Mouse (Mus musculus): ENCODE measurements around the gene Tepsin. TPM values are rescaled to one million over a fixed set of nuclear protein-coding genes. Genes with fewer than 3 reads are reported as not detected.

The Tepsin gene
- polyA plus RNA-seq, 1 experiment from 2014 or later = 17.7 TPM

DNA sequence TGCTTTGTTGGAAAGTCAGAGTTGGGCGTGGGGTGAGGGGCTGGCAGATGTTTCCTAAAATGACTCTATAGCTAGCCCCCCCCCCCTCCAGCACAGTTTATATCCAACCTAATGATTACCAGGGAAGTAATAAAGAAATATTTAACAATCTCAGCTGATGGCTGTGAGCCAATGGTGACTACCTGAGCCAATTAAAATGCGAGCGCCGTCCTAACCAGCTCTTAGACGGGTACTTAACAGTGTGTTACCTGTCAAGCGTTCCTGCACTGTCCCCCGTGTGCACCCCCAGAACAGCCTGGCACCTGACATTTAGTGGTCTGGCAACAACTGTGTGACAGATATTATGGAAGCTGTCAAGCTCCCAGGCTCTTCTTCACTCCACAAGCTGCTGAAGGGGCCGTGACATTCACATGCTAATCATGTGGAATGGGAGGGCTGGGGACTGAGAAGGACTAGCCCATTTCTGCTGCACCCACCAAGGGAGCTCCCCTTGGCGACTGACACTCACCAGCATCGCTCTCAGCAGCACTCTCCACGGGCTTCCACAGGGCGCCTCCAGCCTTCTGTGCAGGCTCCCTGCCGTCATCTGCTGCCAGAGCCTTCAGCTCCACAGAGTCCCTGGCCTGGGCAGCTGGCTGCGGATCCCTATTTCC, 11.2 kb upstream of the Tepsin start:
- peaks cover 31% of the 10 kb centered on the region; the same call in 1 of the 2 replicates for H3K36me3 ChIP-seq
- WGBS = 83% methylated on average over 14 of the region's 14 CpGs
- 0 out of 2 replicates have a peak, but pooled peaks cover 2% of the 10 kb centered on the region for H3K4me1 ChIP-seq

GRCm38 (mm10) chr11:120107796-120108195, 9.3 kb upstream of the Tepsin start:
- Histone ChIP-seq H3K9me3 (no peaks in the 10 kb centered on the region), H3K36me3 (peaks cover 29% of the 10 kb centered on the region; the same call in 1 of the 2 replicates), H3K27ac (no peak overlapping the region), H3K9ac (no peak overlapping the region), H3K4me3 (replicated peaks) (no peak overlapping the region), H3K27me3 (replicated peaks) (no peaks in the 10 kb centered on the region), H3K4me2 (no peak overlapping the region), H3K4me1 (0 out of 2 replicates have a peak, but pooled peaks cover 2% of the 10 kb centered on the region)
- WGBS = 83% methylated on average over 9 of the region's 9 CpGs
- no peak for ATAC-seq (ENCODE audit: insufficient read depth, low FRiP score, low read depth)

More for the DNA sequence above, 11.2 kb upstream of the Tepsin start:
- no peak overlapping the region for H3K4me2 ChIP-seq
- H3K4me3 ChIP-seq (replicated peaks) = no peak overlapping the region
- no peaks in the 10 kb centered on the region for H3K27me3 ChIP-seq (replicated peaks)
- H3K27ac ChIP-seq = no peak overlapping the region
- no peak overlapping the region for H3K9ac ChIP-seq
- H3K9me3 ChIP-seq = no peaks in the 10 kb centered on the region
- ATAC-seq (ENCODE audit: insufficient read depth, low FRiP score, low read depth) = no peak

DNA sequence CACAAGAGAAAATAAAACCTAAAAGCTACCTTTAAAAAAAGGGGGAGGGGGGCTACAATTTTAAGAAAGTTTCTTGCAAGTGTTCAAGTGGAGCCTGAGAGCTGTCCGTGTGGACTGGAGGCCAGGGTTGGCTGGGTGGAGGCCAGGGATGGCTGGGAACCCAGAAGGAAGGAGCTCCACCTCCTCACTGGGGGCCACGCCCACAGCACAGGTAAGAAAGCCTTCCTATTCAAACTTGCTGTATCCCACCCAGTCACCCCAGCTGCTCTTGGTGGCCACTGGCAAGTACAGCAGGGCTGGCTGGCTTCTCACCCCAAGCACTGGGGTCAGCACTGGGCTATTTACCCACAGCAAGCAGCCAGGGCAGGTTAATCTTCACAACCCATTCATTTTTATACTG, 8.5 kb upstream of the Tepsin start:
- peaks cover 29% of the 10 kb centered on the region; the same call in 1 of the 2 replicates for H3K36me3 ChIP-seq
- WGBS = 66% methylated on average over 2 of the region's 2 CpGs
- ATAC-seq (ENCODE audit: insufficient read depth, low FRiP score, low read depth) = no peak

DNA sequence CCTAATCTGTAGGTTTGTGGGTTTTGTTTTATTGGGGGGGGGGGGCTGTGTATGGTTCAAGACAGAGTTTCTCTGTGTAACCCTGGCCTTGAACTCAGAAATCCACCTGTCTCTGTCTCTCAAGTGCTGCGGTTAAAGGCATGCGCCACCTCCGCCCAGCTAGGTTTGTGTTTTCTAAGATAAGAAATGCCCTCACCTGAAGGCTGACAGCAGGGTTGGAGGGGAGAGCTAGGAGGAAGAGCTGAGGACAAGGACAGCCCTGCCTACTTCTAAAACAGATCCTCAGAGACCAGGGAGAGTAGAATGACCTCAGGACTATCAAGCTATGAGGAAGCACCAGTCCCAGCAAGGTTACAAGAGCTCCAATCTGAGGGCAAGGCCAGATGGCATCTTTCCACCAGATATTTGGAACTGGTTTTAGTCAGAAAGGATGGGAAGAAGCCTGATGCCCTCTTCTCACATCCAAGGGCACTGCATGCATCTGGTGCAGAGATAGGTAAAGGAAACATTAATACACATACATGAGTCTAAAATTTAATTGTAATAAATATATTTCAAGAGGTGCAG, 5.0 kb upstream of the Tepsin start:
- no peak for ATAC-seq (ENCODE audit: insufficient read depth, low FRiP score, low read depth)
- WGBS = 77% methylated on average over 3 of the region's 3 CpGs
- H3K9me3 ChIP-seq = no peaks in the 10 kb centered on the region
- no peak overlapping the region for H3K4me2 ChIP-seq
- H3K4me3 ChIP-seq (replicated peaks) = no peak overlapping the region
- no peaks in the 10 kb centered on the region for H3K27me3 ChIP-seq (replicated peaks)
- peaks cover 12% of the 10 kb centered on the region for H3K4me1 ChIP-seq
- H3K36me3 ChIP-seq = peaks cover 21% of the 10 kb centered on the region
- no peak overlapping the region for H3K9ac ChIP-seq
- no peak overlapping the region for H3K27ac ChIP-seq

More for the DNA sequence above, 8.5 kb upstream of the Tepsin start:
- H3K9me3 ChIP-seq = no peaks in the 10 kb centered on the region
- H3K4me1 ChIP-seq = 0 out of 2 replicates have a peak, but pooled peaks cover 2% of the 10 kb centered on the region
- H3K9ac ChIP-seq = no peak overlapping the region
- H3K4me2 ChIP-seq = no peak overlapping the region
- H3K27me3 ChIP-seq (replicated peaks) = no peaks in the 10 kb centered on the region
- no peak overlapping the region for H3K27ac ChIP-seq
- H3K4me3 ChIP-seq (replicated peaks) = no peak overlapping the region

- Histone ChIP-seq H3K4me1 (peaks cover 18% of the 10 kb centered on the region), H3K4me2 (no peak overlapping the region), H3K4me3 (replicated peaks) (no peak overlapping the region), H3K27me3 (replicated peaks) (no peaks in the 10 kb centered on the region), H3K36me3 (peaks cover 15% of the 10 kb centered on the region), H3K9me3 (no peaks in the 10 kb centered on the region), H3K27ac (no peak overlapping the region), H3K9ac (no peak overlapping the region)
- 1% methylated on average over 3 of the region's 3 CpGs for WGBS
- no peak for ATAC-seq (ENCODE audit: insufficient read depth, low FRiP score, low read depth)
Measured at GRCm38 (mm10) chr11:120101036-120101435, 2.5 kb upstream of the Tepsin start.

DNA sequence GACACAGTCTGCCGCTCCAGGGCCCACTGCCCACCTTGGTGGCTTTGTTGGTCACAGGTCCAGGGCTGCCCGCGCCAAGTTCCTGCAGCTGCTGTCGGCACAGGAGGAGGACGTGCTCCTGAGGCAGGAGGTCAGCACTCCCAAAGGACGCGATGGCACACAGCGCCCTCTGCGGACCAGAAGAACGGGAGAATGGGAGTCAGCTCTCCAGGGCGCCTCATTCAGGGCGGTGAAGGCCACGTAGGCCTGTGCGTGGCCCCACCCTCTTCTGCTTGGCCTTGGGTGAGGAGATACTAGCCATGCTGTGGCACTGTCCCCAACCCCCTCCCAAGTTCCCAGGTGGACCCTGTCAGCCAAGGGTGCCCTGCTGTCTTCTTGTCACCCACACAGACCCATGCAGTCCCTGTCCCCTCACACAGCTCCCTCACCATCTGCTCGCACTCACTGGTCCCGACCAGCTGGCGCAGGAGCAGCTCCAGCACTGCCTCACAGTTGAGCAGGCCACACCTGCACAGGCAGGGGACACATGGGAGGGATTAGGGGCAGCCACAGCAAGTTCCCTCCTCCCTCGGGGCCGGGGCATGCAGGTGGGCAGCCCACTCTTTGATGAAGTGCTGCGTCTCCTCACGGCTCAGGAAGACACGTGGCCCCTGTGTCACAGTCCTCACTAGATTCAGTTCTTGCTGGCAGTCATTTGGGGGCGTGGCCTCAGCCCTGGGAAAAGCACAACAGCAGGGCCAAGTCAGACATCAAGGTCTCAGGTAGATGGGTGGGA, 5.5 kb downstream of the Tepsin start:
- ATAC-seq (ENCODE audit: insufficient read depth, low FRiP score, low read depth) = peak; percentile 15; the same call in 1 of the 2 replicates
- H3K4me2 ChIP-seq = no peak overlapping the region
- WGBS = 77% methylated on average over 23 of the region's 23 CpGs
- no peaks in the 10 kb centered on the region for H3K27me3 ChIP-seq (replicated peaks)
- H3K4me3 ChIP-seq (replicated peaks) = no peak overlapping the region
- H3K27ac ChIP-seq = peak overlapping the region; percentile 54; the same call in 1 of the 2 replicates
- H3K9me3 ChIP-seq = no peaks in the 10 kb centered on the region
- peaks cover 7% of the 10 kb centered on the region for H3K4me1 ChIP-seq
- H3K9ac ChIP-seq = no peak overlapping the region
- peaks cover 41% of the 10 kb centered on the region for H3K36me3 ChIP-seq

- peaks cover 36% of the 10 kb centered on the region for H3K36me3 ChIP-seq
- 88% methylated on average over 4 of the region's 4 CpGs for WGBS
- no peak overlapping the region for H3K4me2 ChIP-seq
- no peak for ATAC-seq (ENCODE audit: insufficient read depth, low FRiP score, low read depth)
- H3K9me3 ChIP-seq = no peaks in the 10 kb centered on the region
- peaks cover 10% of the 10 kb centered on the region for H3K4me1 ChIP-seq
- H3K9ac ChIP-seq = no peak overlapping the region
- H3K27ac ChIP-seq = no peak overlapping the region
- H3K27me3 ChIP-seq (replicated peaks) = no peaks in the 10 kb centered on the region
- no peak overlapping the region for H3K4me3 ChIP-seq (replicated peaks)
Measured at GRCm38 (mm10) chr11:120090661-120091060, 7.9 kb downstream of the Tepsin start.

- Histone ChIP-seq H3K27me3 (replicated peaks) (no peaks in the 10 kb centered on the region), H3K9me3 (no peaks in the 10 kb centered on the region)
- WGBS = under 1% methylated on average over 42 of the region's 42 CpGs
Measured at GRCm38 (mm10) chr11:120086702-120087152, 11.8 kb downstream of the Tepsin start, which contains the start of gene Cep131. TSS of gene Cep131 (minus strand) at chr11:120086827.

GRCm38 (mm10) chr11:120085891-120086627, 12.5 kb downstream of the Tepsin start:
- peak; percentile 25 for ATAC-seq (ENCODE audit: insufficient read depth, low FRiP score, low read depth)

More at GRCm38 (mm10) chr11:120086702-120087152, 11.8 kb downstream of the Tepsin start, which contains the start of gene Cep131:
- Histone ChIP-seq H3K4me2 (peak within 1 kb of the TSS; percentile 92), H3K4me3 (replicated peaks) (peak within 1 kb of the TSS; percentile 97), H3K27ac (peak within 1 kb of the TSS; percentile 77; the same call in 1 of the 2 replicates), H3K9ac (peak within 1 kb of the TSS; percentile 95), H3K4me1 (peaks cover 18% of the 10 kb centered on the region), H3K36me3 (peaks cover 22% of the 10 kb centered on the region)
- peak; percentile 99 for ATAC-seq (ENCODE audit: insufficient read depth, low FRiP score, low read depth)

GRCm38 (mm10) chr11:120080282-120080681, 18.2 kb downstream of the Tepsin start:
- no peaks in the 10 kb centered on the region for H3K9me3 ChIP-seq
- ATAC-seq (ENCODE audit: insufficient read depth, low FRiP score, low read depth) = no peak
- no peak overlapping the region for H3K4me2 ChIP-seq
- peaks cover 23% of the 10 kb centered on the region for H3K36me3 ChIP-seq
- H3K27me3 ChIP-seq (replicated peaks) = no peaks in the 10 kb centered on the region
- 81% methylated on average over 6 of the region's 6 CpGs for WGBS
- H3K4me3 ChIP-seq (replicated peaks) = no peak overlapping the region
- H3K9ac ChIP-seq = no peak overlapping the region
- H3K4me1 ChIP-seq = peaks cover 8% of the 10 kb centered on the region
- H3K27ac ChIP-seq = no peak overlapping the region

More at GRCm38 (mm10) chr11:120085891-120086627, 12.5 kb downstream of the Tepsin start:
- H3K27me3 ChIP-seq (replicated peaks) = no peaks in the 10 kb centered on the region
- peak overlapping the region; percentile 97 for H3K4me3 ChIP-seq (replicated peaks)
- H3K9ac ChIP-seq = peak overlapping the region; percentile 95
- H3K4me1 ChIP-seq = peaks cover 18% of the 10 kb centered on the region
- H3K9me3 ChIP-seq = no peaks in the 10 kb centered on the region
- peaks cover 15% of the 10 kb centered on the region; the same call in 1 of the 2 replicates for H3K36me3 ChIP-seq
- peak overlapping the region; percentile 77; the same call in 1 of the 2 replicates for H3K27ac ChIP-seq
- under 1% methylated on average over 25 of the region's 25 CpGs for WGBS
- peak overlapping the region; percentile 92 for H3K4me2 ChIP-seq

DNA sequence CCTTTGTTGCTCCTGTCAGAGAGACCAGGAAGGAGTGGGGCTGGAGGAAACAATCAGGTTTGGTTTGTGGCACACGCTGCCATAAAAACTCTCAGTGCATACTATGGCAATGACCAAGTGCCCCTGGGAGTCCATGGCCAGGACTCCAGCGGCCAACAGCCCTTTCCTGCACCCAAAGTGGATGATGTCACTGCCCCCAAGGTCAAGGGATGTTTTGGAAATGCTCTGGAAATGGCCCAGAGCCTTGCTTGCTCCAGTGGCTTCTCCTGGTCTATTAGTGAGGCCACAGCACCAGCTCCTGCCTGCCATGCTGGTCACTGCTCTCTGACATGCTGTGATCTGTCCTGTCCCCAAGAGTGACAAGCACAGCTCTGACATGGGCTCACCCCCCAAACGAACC, 22.3 kb downstream of the Tepsin start:
- Histone ChIP-seq H3K9me3 (no peaks in the 10 kb centered on the region), H3K27me3 (replicated peaks) (no peaks in the 10 kb centered on the region), H3K27ac (no peak overlapping the region), H3K9ac (no peak overlapping the region), H3K4me2 (no peak overlapping the region), H3K36me3 (peaks cover 31% of the 10 kb centered on the region), H3K4me3 (replicated peaks) (no peak overlapping the region), H3K4me1 (peaks cover 4% of the 10 kb centered on the region; the same call in 1 of the 2 replicates)
- WGBS = 73% methylated on average over 3 of the region's 3 CpGs
- ATAC-seq (ENCODE audit: insufficient read depth, low FRiP score, low read depth) = no peak

Measured in stomach, embryonic 15.5 days (tissue).